24 mouse cellular contexts compared by ENCODE assay signal in genomic region chr6:108592636-108593035, GRCm38 (mm10).
DNase-seq lines count a peak whose midpoint lies in the region; ATAC-seq lines count a peak whose summit lies in the region.
"Had no signal": no experiment of that assay in that cellular context is flagged by ENCODE, and none has a peak within 500 bp of the region (broad histone marks: within the 10 kb centered on the region; RNA-seq: fewer than 3 reads in every experiment).

No protein-coding gene starts in this region.

- no peaks in the 10 kb centered on the region for H3K36me3 ChIP-seq in forebrain, embryonic 15.5 days
- no peaks in the 10 kb centered on the region for H3K36me3 ChIP-seq in forebrain, embryonic 12.5 days (replicated peaks)
- H3K36me3 ChIP-seq: embryonic facial prominence, embryonic 15.5 days; heart, embryonic 10.5 days; hindbrain, embryonic 12.5 days; kidney, embryonic 15.5 days had no signal

- 45% methylated on average over 6 of the region's 6 CpGs for whole genome bisulfite sequencing in forebrain, embryonic 15.5 days
- WGBS in forebrain, embryonic 12.5 days: 71% methylated on average over 6 of the region's 6 CpGs

- no peak overlapping the region for H3K4me2 ChIP-seq in forebrain, embryonic 15.5 days (replicated peaks)
- no peak overlapping the region for H3K4me2 ChIP-seq in forebrain, embryonic 12.5 days
- H3K4me2 ChIP-seq: embryonic facial prominence, embryonic 15.5 days; hindbrain, embryonic 12.5 days; kidney, embryonic 15.5 days had no signal

- no peaks in the 10 kb centered on the region for H3K27me3 ChIP-seq in forebrain, embryonic 15.5 days
- H3K27me3 ChIP-seq in forebrain, embryonic 12.5 days: no peaks in the 10 kb centered on the region
- H3K27me3 ChIP-seq: embryonic facial prominence, embryonic 15.5 days; hindbrain, embryonic 12.5 days; kidney, embryonic 15.5 days had no signal

- H3K27ac ChIP-seq in forebrain, embryonic 15.5 days (replicated peaks): no peak overlapping the region
- no peak overlapping the region for H3K27ac ChIP-seq in forebrain, embryonic 12.5 days
- H3K27ac ChIP-seq: embryonic facial prominence, embryonic 15.5 days; gastrocnemius, adult 2 months; heart, embryonic 10.5 days; hindbrain, embryonic 12.5 days; kidney, embryonic 15.5 days had no signal

- H3K9me3 ChIP-seq in forebrain, embryonic 15.5 days: no peaks in the 10 kb centered on the region
- peaks cover 4% of the 10 kb centered on the region; the same call in 1 of the 2 replicates for H3K9me3 ChIP-seq in forebrain, embryonic 12.5 days
- H3K9me3 ChIP-seq: embryonic facial prominence, embryonic 15.5 days; heart, embryonic 10.5 days; hindbrain, embryonic 12.5 days; kidney, embryonic 15.5 days had no signal

- H3K4me1 ChIP-seq in forebrain, embryonic 15.5 days: peaks cover 7% of the 10 kb centered on the region; the same call in 1 of the 2 replicates
- H3K4me1 ChIP-seq in forebrain, embryonic 12.5 days: no peaks in the 10 kb centered on the region
- H3K4me1 ChIP-seq: embryonic facial prominence, embryonic 15.5 days; heart, embryonic 10.5 days; hindbrain, embryonic 12.5 days; kidney, embryonic 15.5 days had no signal

- H3K4me3 ChIP-seq in forebrain, embryonic 15.5 days: no peak overlapping the region
- no peak overlapping the region for H3K4me3 ChIP-seq in forebrain, embryonic 12.5 days (replicated peaks)
- H3K4me3 ChIP-seq: embryonic facial prominence, embryonic 15.5 days; erythroblast, embryonic 14.5 days; gastrocnemius, adult 2 months; heart, embryonic 10.5 days; hindbrain, embryonic 12.5 days; kidney, embryonic 15.5 days had no signal

- DNase-seq in right cerebral cortex, postnatal 4 days: peak; percentile 17
- no peak for DNase-seq in right cerebral cortex, postnatal 14 days
- DNase-seq in brain, embryonic 18.5 days (ENCODE audit: low read depth, low spot score): peak; percentile 51
- DNase-seq in kidney, adult 9 months: no peak
- no peak for DNase-seq in thymus, postnatal 25 days
- DNase-seq: adrenal gland, adult 8-10 months; adrenal gland, postnatal 36 days; cerebellum, adult 18-20 months; cerebellum, adult 9-11 months; embryo, embryonic 11 days; gastrocnemius, adult 2 months; gastrocnemius, postnatal 25 days; heart, postnatal 10 days; heart, postnatal 4 days; kidney, adult 11 months had no signal

- H3K9ac ChIP-seq in forebrain, embryonic 15.5 days (replicated peaks): no peak overlapping the region
- H3K9ac ChIP-seq in forebrain, embryonic 12.5 days: no peak overlapping the region
- H3K9ac ChIP-seq: embryonic facial prominence, embryonic 15.5 days; hindbrain, embryonic 12.5 days; kidney, embryonic 15.5 days had no signal

- ATAC-seq in forebrain, embryonic 15.5 days (replicated peaks): peak; percentile 87
- no peak for ATAC-seq in forebrain, embryonic 12.5 days (ENCODE audit: low FRiP score)
- ATAC-seq: hindbrain, embryonic 16.5 days; inflammation-experienced regulatory T-cells, adult 6 months had no signal

Comparison
In these comparisons a context has a peak if more than half of its experiments do, and no peak if none do; other contexts are left out.
1. DNase-seq: peak in right cerebral cortex, postnatal 4 days (single experiment) and brain, embryonic 18.5 days (single experiment); none in right cerebral cortex, postnatal 14 days (single experiment), kidney, adult 9 months (single experiment) and thymus, postnatal 25 days (single experiment).